Mouse (Mus musculus) urinary bladder, postnatal 4 days (tissue): ENCODE measurements around the gene Ano6.

ENCODE experiments used
- DNase-seq, 2 experiments: peaks; one replicate each; pipeline ENCODE4 v3.0.0; 2021 to 2022; ENCODE audit warnings: low spot score in 2 of 2

Gene Ano6

DNA sequence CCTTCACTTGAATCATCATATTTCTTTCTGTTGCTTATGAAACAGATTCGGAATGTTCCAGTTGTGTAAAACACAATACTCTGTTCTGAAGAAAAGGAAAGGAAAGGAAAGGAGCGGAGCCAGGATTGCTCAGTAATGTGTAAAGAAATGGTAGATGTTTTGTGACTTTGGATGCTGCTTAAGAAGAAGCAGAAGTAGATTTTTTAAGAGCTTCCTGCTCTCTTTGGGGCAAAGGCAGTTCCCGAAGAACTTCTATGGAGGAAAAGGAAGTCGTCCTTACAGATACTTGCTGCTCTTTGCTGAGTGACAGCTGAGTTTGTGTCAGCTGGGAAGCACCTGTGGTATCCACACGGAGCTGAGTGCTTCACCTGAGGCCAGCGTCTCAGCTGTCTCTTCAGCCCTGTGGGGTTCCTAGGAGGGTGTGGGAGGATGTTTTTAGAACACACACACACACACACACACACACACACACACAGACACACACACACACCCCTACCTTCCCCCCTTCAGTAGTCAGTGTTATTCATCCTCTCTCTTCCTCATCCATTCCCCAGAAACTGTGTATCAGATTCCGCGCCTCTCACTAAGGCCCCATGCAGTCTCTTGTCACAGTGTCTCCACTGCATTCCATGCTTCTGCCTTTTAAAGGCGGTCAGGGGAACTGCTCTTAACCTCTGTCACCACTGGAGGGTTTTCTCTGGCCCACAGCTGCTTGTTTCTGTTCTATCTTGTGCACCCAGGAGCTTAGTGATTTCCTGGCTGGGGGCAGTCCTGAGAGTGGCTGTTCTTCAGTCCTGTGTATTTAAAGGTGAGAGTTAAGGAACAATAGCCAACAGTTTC is 6.7 kb downstream of the Ano6 start:
- DNase-seq, result no peak

DNA sequence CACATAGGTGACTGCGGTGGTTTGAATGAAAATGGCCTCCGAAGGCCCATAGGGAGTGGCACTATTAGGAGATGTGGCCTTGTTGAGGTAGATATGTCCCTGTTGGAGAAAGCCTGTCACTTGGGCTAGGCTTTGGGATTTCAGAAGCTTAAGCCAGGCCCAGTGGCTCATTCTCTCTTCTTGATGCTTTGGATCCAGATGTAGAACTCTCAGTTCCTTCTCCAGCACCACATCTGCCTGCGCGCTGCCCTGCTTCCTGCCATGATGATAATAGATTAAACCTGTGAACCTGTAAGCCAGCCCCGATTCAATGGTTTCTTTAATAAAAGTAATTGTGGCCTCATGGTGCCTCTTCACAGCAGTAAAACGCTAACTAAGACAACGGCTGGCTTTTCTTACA is 7.6 kb downstream of the Ano6 start:
- DNase-seq, result no peak

- DNase-seq, result no peak
These were observed 9.0 kb downstream of the Ano6 start for GRCm38 (mm10) chr15:95799632-95800031.

- DNase-seq, result no peak
These were observed 9.4 kb downstream of the Ano6 start for GRCm38 (mm10) chr15:95800051-95800450.

- DNase-seq, result no peak
These were observed 10.8 kb downstream of the Ano6 start for GRCm38 (mm10) chr15:95801261-95801979.

- DNase-seq, result no peak
These were observed 11.5 kb downstream of the Ano6 start for GRCm38 (mm10) chr15:95802140-95802539.

GRCm38 (mm10) chr15:95802762-95803161 is 12.1 kb downstream of the Ano6 start:
- no peak for DNase-seq

DNA sequence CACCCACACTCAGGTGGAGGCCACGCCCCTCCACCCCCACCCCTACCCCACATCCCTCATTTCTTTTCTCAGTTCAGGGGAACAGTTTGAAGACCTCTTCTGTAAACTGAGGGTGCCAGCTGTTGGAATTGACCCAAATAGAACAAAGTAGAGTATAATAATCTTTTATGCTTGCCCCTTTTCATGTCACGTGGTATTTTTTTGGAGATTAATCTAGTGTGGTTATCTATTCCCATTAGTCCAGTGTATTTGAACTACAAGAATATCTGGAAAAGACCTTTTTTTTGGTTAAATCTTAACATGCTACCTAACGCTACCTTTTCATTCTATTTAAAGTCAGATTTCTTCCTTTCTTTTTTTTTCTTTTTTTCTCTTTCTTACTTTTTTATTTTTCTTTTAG is 12.8 kb downstream of the Ano6 start:
- no peak for DNase-seq

- DNase-seq, result peak; percentile 54 to 67
These were observed 13.6 kb downstream of the Ano6 start for GRCm38 (mm10) chr15:95804255-95804654.

GRCm38 (mm10) chr15:95805022-95805471 is 14.4 kb downstream of the Ano6 start:
- DNase-seq, result no peak

- no peak for DNase-seq
These were observed 17.3 kb downstream of the Ano6 start for GRCm38 (mm10) chr15:95807908-95808307.

- no peak for DNase-seq
These were observed 19.7 kb downstream of the Ano6 start for GRCm38 (mm10) chr15:95810357-95810761.

DNA sequence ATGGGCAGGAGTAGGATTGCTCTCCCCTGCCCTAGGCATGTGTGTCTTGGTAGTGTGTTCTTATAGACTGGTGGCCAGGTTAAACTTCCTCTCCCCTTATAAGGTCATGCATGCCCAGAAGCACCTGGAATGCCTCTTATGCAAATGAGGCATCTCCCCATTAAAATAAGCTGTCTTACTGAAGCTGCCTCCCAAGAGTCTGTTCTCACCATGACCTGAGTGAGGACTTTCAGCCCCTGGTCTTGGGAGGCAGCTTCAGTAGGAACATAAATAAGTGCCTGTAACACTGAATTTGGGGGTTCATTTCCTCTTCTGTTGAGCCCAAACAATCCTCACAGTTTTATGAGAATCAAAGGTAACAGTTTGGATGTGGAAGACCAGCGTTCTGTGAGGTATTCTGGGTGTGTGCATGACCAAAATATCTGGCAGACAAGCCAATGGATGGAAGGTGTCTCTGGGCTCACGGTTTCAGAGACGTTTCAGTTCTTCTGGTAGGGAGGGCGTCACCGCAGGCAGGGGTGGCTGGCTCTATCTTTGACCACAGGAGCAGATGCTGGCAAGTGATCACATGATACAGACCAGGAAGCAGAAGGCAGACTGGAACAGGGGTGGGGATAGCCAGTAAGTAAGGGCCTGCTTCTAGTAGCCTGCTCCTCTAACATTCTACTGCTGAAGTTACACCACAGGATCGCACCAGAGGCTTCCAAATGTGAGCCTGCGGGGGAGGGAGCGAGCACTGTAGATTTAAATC is 22.4 kb downstream of the Ano6 start:
- no peak for DNase-seq

GRCm38 (mm10) chr15:95817501-95817900 is 26.9 kb downstream of the Ano6 start:
- DNase-seq, result no peak

DNA sequence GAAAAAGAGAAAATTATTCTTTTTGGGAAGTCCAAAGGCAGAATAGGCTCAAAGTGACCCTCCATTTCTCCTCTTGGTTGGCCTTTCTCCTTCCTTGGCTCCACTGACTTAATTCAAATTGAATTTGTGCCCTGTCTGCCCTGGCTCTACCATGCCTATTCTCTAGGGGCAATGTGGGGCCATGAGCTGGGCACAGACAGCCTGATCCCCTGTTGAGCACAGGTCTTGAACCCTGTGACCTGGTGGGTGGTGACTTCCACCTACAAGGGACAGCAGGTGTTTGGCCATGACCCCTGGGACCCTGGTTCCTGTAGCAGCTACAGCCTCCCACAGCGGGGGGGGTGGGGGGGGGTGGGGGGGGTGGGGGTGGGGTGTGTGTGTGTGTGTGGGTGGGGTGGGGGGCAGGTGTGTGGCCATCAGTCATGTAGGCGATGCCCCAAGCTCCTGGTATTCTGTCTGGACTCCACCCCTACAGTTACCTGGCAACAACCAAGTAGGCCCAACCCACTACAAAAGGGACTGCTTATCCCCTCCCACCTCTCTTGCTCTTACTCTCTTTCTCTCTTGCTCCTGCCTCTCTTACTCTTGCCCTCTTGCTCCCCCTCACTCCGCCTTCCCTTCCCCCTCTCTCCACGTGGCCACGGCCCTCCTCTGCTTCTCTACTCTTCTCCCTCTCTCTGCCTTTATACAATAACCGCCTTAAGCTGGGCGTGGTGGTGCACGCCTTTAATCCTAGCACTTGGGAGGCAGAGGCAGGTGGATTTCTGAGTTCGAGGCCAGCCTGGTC is 28.8 kb downstream of the Ano6 start:
- no peak for DNase-seq

GRCm38 (mm10) chr15:95820142-95820541 is 29.5 kb downstream of the Ano6 start:
- no peak for DNase-seq

DNA sequence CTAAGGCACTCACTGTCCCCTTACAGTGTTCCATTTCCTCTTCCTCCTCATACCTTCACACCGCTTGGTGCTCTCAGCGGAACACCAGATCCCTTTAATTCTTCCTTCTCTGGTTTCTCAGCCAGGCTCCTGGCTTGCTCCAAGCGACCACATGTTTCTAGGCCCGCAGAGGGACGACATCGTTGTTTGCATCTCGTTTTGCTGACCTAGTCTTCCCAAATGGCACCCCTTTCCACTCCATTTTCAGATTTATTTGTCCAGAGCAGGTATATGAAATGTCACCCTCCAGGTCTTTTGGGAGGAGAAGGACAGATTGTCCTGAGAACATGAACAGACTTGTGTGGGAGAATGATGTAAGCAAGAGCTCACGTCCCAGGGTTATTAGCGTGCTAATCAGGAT is 30.0 kb downstream of the Ano6 start:
- no peak for DNase-seq

DNA sequence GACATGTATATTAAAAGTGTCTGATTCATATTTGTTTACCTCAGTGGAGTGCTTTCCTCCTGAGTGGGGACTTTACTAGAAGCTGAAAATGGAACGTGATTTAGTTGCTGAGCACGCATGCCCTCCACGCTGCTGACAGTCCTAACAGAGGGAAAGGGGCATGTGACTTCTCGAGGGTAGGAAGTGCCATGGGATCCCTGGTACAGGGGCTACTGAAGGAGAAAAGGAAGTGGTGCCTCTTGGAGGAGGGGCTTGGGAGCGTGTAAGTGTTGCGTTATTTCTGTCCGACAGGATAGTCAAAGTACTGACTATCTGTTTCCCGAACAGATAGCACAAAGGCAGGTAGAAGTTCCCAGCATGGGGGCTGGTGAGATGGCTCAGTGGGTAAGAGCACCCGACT is 31.5 kb downstream of the Ano6 start:
- no peak for DNase-seq

DNA sequence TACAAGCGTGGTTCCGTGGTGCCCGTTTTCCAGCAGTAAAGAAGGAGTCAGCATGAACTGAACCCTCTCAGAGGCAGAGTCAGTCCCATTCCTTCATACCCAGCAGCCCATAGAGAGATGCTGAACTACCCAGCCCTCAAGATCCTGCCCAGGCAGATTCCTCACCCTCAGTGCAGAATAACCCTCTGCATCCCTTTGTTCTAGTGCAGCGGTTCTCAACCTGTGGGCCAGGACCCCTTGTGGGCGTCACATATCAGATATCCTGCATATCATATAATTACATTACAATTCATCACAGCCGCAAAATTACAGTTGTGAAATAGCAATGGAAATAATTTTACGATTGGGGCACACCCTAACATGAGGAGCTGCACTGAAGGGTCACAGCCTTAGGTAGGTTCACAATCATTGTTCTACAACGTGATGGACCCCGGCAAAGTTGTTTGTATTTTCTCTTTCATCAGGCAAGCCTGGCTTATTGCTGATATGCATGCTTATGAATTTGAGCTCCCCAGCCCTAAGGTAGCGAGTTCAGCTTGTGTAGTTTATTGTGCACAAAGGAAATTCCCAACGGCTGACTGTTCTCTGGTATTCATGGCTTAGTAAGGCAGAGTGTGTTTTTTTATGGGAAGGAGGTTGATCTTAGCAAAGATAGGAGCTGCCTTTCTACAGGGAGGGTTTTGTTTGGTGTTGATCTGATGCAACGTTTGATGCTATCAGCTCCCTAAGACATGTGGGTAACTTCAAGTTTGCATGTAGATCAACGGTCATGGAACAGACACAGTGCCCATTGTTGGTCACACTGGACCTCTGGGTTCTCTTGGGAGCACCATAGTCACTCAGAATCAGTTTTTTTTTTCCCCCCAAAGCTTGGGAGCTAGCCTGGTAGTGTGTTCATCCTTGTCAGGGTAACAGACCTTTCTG is 33.0 kb downstream of the Ano6 start:
- DNase-seq, result no peak

DNA sequence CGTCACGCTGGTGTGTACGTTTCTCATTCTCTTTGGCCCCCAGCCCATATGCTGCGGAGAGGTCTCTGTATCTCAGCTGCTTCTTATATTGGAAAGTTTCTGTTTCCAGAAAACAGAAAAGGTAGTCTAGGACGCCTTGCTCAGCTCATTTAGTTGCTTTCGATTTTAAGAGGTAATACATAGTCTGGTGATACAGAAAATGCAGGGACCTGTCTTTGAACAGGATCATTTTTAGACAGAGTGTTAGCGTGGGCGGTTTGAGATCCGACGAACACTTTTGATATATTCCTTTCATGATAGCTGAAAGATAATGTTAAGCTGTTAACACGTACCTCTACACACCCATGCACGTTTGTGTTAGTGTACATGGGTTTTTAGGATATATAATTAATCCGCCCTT is 35.9 kb downstream of the Ano6 start:
- no peak for DNase-seq
